Mouse (Mus musculus): ENCODE results near the gene Mapk10.

DNA sequence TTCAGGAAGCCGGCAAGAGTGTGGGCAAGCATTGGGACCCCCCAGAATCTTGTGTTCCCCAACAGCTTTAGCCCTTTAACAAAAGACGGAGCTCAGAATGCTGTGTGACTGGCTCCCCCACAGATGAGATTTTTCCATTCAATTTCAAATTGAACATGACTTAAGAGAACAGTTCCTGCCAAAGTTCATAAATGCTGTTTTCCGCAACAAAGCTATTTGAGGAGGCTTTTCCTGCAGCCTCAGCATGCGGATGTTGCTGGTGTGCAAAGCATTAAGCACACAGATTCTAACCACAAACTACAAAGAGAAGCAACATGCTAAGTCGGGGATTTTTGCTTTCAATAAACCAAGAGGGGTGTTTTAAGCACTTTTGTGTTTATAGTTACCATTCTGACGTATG is 281.0 kb downstream of the Mapk10 start:
- TF ChIP-seq CTCF (IDR thresholded peaks at IDR 0.05; ENCODE audit: borderline replicate concordance, control insufficient read depth, extremely low read depth, insufficient read depth, low read length, poor library complexity), result no peak
- TF ChIP-seq POLR2A (IDR thresholded peaks at IDR 0.05; ENCODE audit: control insufficient read depth, extremely low read depth, insufficient read depth, low read length, poor library complexity), result no peak

Measured in thymus, adult 2 months (tissue).